Mouse (Mus musculus) megakaryocyte, embryonic 14.5 days (primary cell): ENCODE measurements around the gene Elovl2. TPM values are rescaled to one million over a fixed set of nuclear protein-coding genes. Genes with fewer than 3 reads are reported as not detected.
A peak's percentile ranks its signal among the peaks of the same experiment; 100 is the strongest.
"Not testable (repeated sequence)": the region's sequence is repeated elsewhere in the genome, so short reads cannot be mapped to it uniquely, and the experiment has no call there.

Experiments used
- H3K27me3 ChIP-seq: replicated peaks from 2 replicates; pipeline ENCODE3; 2012; ENCODE audit warnings: inconsistent platforms
- H3K36me3 ChIP-seq: replicated peaks from 2 replicates; pipeline ENCODE3; 2012; ENCODE audit warnings: low read length, inconsistent platforms, mixed read lengths
- H3K4me1 ChIP-seq: 2 replicates; pipeline ENCODE4 v1.6.1; 2012; ENCODE audit warnings: inconsistent platforms
- H3K4me3 ChIP-seq: replicated peaks from 2 replicates; pipeline ENCODE3; 2012; ENCODE audit warnings: moderate library complexity, mild to moderate bottlenecking, inconsistent platforms
- H3K9me3 ChIP-seq: 2 replicates; pipeline ENCODE4 v1.6.1; 2012; ENCODE audit warnings: inconsistent platforms
- FLI1 ChIP-seq: IDR thresholded peaks from 2 replicates; pipeline ENCODE4 v1.6.1; 2012; ENCODE audit warnings: low read length, inconsistent platforms, mixed read lengths
- GATA1 ChIP-seq: IDR thresholded peaks from 3 replicates; pipeline ENCODE4 v1.6.1; 2012; ENCODE audit warnings: mixed read lengths, low read length, inconsistent platforms, borderline replicate concordance
- polyA plus RNA-seq: library from polyadenylated mRNA; stranded (reverse); fragments of >175 nt; gene quantifications from 2 replicates; pipeline ENCODE4 v1.2.3, GENCODE M21; 2012; ENCODE audit warnings: low replicate concordance; ENCODE audit not compliant: insufficient read depth

Elovl2 gene
- not detected in 2 replicates for polyA plus RNA-seq

DNA sequence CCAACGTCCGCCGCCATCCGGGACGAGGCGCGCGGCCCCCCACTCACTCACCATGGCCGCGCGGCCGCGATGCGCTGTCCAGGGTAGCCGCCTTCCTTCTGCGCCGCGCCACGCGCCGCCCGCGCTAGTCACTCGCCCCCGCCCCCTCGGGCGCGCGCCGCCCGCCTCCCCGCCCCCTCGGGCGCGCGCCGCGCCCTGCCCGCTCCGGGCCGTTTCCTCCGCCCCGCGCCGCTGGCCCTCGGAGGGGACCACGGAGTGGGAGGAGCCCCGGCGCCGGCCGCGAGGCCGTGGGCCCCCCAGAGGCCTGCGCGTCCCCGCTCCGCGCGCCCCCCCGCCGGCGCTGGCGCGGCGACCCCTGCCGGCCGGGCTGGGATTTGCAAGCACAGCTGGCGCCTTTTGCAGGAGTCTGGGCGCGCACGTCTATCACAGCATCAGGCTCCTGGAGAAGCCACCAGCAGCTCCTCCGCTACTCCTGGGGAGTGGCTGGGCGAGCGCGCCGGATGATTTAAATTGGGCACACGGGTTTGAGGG, at the start of gene Elovl2:
Gene Elovl2, minus strand, starts transcription at position 102 of the 531 bp plus-strand sequence.
- Histone ChIP-seq H3K27me3 (peaks cover 43% of the 10 kb centered on the region), H3K4me3 (peak within 1 kb of the TSS; percentile 90), H3K36me3 (no peaks in the 10 kb centered on the region), H3K9me3 (peaks cover 37% of the 10 kb centered on the region), H3K4me1 (peaks cover 10% of the 10 kb centered on the region)
- TF ChIP-seq GATA1 (no peak), FLI1 (no peak)

DNA sequence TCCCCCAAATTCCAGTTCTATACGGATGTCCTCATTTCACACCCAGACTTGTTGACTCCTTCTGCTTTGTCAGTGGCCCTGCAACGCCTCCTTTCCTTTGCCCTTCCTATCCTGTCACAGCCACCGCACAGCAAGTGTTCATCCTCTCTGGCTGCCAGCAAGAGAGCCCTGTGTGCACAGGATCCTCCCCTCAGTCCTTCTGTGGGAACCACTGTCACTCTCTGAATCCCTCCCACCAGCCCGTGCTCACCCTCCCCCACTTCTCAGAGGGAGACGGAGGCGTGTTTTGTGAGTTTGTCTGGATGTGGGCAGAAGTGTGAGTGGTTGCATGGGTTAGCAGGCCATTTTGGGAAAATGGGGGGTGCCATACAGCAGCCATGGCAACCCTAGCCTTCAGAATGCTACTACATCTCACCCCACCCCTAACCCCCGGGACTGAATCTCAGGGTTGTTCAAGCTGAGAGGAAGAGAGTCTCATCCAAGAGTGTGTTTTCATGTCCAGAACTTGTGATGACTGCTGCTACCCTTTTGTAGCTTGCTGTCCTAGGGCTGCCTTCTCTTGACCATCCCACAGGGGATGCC, 47.7 kb upstream of the Elovl2 start:
- Histone ChIP-seq H3K9me3 (peaks cover 16% of the 10 kb centered on the region), H3K4me1 (peaks cover 8% of the 10 kb centered on the region), H3K4me3 (no peak overlapping the region), H3K36me3 (peaks cover 3% of the 10 kb centered on the region), H3K27me3 (no peaks in the 10 kb centered on the region)
- no peak for TF ChIP-seq GATA1
- no peak for TF ChIP-seq FLI1

DNA sequence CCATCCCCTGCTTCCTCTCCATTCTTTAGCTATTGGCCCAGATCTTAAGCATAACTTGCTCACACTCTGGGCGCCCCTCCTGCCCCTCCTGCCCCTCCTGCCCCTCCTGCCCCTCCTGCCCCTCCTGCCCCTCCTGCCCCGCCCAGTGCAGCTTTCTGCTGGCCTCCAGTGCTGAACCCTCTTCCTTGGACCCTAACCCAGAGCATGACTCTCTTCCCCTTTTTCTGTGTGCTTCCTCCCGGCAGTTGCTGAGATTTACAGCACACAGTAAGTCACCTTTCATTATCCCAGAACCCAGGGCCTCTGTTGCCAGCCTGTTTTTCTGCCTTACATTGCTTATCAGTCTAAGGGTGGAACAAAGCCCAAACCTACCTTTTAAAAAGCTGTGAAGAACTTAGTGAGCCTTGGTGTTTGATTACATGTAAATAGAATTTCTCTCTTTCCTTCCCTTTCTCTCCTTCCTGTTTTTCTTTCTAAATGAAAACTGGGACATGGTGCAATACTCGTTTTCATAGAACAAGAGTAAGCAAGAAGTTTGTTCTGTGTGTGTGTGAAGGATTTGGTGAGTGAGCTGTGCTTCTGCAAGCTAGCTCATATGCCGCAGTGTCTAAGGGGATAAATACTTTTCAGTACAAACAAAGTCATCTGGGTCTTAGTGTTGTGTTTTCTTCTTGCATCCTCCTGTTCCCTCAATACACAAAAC, 43.2 kb upstream of the Elovl2 start:
- no peak for TF ChIP-seq GATA1
- TF ChIP-seq FLI1: no peak
- H3K27me3 ChIP-seq: no peaks in the 10 kb centered on the region
- peaks cover 10% of the 10 kb centered on the region for H3K4me1 ChIP-seq
- H3K9me3 ChIP-seq: peaks cover 16% of the 10 kb centered on the region
- no peaks in the 10 kb centered on the region for H3K36me3 ChIP-seq
- no peak overlapping the region for H3K4me3 ChIP-seq

DNA sequence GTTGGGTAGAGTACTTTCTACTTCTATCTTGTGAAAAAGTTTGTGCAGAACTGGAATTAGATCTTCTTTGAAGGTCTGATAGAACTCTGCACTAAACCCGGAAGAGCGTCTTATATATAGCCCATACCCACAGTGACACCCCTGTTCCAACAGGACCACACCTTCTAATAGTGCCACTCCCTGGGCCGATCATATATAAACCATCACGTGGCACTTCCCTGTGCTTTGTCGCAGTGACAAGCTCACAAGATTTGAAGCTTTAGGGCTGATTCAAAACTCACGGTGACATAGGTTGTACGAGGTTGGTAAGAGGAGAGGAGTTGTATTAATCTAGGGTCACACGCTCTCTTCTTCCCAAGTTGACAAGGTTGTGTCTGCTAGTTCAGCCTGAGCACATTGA, 41.4 kb upstream of the Elovl2 start:
- not testable (repeated sequence) for H3K4me1 ChIP-seq, H3K4me3 ChIP-seq, H3K27me3 ChIP-seq, H3K36me3 ChIP-seq
- peaks cover 16% of the 10 kb centered on the region for H3K9me3 ChIP-seq

DNA sequence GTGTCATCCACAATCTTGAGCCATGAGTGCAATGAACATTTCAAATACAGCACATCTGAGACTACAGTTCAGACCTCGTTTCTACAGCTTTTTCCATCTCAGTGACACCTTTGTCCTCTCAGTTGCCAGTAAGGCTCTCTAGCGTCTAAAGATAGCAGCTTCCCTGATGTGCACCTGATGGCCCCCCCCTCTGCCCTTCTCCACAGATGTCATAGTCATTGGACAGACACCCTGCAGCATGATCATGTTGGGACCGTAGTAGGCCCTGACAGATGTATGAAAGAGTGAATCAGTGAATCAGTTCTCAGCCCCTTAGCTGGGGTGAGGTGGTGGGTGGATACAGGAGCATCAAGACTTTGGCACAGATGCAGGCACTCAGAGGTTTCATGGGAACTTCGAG, 37.6 kb upstream of the Elovl2 start:
- Histone ChIP-seq H3K9me3 (no peaks in the 10 kb centered on the region), H3K27me3 (no peaks in the 10 kb centered on the region), H3K4me1 (peaks cover 4% of the 10 kb centered on the region; the same call in 1 of the 2 replicates), H3K4me3 (no peak overlapping the region), H3K36me3 (no peaks in the 10 kb centered on the region)
- TF ChIP-seq FLI1 (no peak), GATA1 (no peak)

DNA sequence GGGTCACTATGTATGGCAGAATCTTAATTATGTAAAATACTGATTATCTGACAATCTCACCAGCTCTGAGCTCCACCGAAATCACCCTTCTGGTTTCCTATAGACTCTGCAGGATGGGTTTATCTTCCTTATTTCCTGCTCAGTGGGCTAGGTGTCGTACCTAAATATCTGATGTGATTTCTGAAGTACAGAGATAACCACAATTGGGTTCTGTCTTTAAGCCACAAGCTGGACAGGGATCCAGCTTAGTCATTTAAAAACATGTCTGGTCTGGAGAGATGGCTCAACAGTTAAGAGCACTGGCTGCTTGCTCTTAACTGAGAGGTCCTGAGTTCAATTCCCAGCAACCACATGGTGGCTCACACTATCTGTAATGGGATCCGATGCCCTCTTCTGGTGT, 36.8 kb upstream of the Elovl2 start:
- H3K27me3 ChIP-seq: no peaks in the 10 kb centered on the region

DNA sequence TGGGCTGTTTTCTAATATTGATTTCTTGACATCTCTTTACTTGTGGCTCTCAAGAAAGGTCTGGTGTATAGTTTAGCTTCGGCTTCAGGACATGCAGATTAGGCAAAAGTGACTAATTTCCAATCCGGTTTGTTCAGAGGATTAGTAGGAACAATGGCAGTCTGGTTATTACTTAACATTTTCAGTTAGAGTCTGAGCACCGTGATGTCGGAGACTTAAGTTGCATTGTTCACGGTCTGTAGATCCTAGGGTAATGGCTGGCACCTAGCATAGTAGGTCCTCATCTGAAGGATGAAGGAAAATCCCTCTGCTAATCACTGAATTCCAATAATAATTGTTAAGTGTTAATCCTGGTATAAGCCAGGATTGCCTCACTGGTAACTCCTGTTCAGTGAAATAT, 35.9 kb upstream of the Elovl2 start:
- no peak overlapping the region for H3K4me3 ChIP-seq
- no peaks in the 10 kb centered on the region for H3K36me3 ChIP-seq
- no peaks in the 10 kb centered on the region for H3K27me3 ChIP-seq
- TF ChIP-seq FLI1 (no peak), GATA1 (no peak)
- no peaks in the 10 kb centered on the region for H3K9me3 ChIP-seq
- no peaks in the 10 kb centered on the region for H3K4me1 ChIP-seq

More for the DNA sequence above, 36.8 kb upstream of the Elovl2 start:
- TF ChIP-seq GATA1: no peak
- TF ChIP-seq FLI1: no peak
- Histone ChIP-seq H3K4me3 (no peak overlapping the region), H3K36me3 (no peaks in the 10 kb centered on the region), H3K9me3 (no peaks in the 10 kb centered on the region), H3K4me1 (peaks cover under 1% of the 10 kb centered on the region; the same call in 1 of the 2 replicates)

DNA sequence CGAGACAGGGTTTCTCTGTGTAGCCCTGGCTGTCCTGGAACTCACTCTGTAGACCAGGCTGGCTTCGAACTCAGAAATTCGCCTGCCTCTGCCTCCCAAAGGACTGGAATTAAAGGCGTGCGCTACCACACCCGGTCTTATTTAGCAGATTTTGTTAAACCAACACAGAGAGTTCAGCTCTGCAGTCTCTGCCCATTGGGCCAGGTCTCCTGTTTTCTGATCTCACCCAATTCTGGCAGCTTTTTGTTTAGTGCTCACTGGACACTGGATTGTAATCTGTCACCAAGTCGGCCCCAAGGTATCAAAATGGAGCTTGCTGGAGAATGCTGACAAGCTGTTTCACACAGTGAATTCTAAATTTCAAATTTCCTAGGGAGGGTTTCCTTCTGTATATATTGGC, 32.5 kb upstream of the Elovl2 start:
- H3K4me1 ChIP-seq: peaks cover 20% of the 10 kb centered on the region
- H3K9me3 ChIP-seq: no peaks in the 10 kb centered on the region
- no peak overlapping the region for H3K4me3 ChIP-seq
- TF ChIP-seq GATA1 (no peak), FLI1 (no peak)
- no peaks in the 10 kb centered on the region for H3K27me3 ChIP-seq
- no peaks in the 10 kb centered on the region for H3K36me3 ChIP-seq

DNA sequence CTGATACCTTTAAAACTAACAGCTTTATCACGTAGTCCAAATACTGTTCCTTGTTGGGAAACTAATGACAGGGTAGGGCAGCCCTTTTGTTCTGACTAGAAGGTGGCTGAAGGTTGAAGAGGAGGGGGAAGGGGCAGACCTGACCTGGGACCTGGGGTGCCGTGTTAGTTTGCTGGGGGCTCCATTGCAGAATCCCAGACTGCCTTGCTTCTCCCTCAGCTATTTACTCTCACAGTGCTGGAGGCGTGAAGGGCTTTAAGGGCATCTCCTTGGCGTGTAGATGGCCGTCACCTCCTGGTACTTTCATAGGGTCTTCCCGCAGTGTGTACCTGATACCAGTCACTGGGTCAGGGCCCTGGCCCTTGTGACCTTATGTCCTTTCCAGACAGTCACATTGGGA, 31.9 kb upstream of the Elovl2 start:
- Histone ChIP-seq H3K4me1 (peaks cover 25% of the 10 kb centered on the region), H3K36me3 (no peaks in the 10 kb centered on the region), H3K9me3 (no peaks in the 10 kb centered on the region), H3K27me3 (no peaks in the 10 kb centered on the region), H3K4me3 (no peak overlapping the region)
- TF ChIP-seq FLI1 (no peak), GATA1 (no peak)

DNA sequence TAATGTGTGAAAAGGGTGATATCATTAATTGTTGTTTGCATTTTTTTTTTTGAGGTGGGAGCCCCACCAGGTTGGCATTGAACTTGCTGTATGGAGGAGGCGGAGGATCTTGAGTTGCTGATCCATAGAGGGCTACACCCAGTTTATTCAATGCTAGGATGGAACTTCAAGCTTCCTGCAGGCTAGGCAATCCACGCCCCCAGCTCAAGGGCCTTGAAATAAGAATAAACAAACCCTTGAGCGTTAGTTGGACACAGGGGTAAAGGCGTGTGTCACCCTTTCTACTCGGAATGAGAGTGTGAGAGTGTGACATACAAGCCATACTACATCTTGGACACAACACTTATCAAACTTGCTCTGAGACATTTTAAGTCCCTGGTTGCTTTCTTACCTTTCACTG, 31.5 kb upstream of the Elovl2 start:
- Histone ChIP-seq H3K27me3 (no peaks in the 10 kb centered on the region), H3K4me1 (peaks cover 28% of the 10 kb centered on the region), H3K36me3 (no peaks in the 10 kb centered on the region), H3K4me3 (no peak overlapping the region), H3K9me3 (no peaks in the 10 kb centered on the region)
- TF ChIP-seq GATA1 (no peak), FLI1 (no peak)

DNA sequence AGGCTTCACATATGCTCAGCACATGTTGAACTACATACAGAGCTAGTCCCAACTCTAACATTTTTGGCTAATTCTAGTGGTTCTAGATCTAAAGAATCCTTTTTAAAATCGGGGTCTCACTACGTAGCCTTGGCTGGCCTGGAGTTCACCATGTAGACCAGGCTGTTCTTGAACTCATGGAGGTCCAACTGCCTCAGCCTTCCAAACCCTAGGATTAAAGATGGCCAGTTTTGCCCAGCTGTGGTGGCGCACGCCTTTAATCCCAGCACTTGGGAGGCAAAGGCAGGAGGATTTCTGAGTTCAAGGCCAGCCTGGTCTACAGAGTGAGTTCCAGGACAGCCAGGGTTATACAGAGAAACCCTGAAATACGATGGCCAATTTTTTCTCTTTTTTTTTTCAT, 31.0 kb upstream of the Elovl2 start:
- not testable (repeated sequence) for H3K9me3 ChIP-seq, H3K4me3 ChIP-seq

More for the DNA sequence above, 31.0 kb upstream of the Elovl2 start:
- peaks cover 28% of the 10 kb centered on the region for H3K4me1 ChIP-seq
- H3K36me3 ChIP-seq, H3K27me3 ChIP-seq: not testable (repeated sequence)
